Mouse (Mus musculus) embryonic facial prominence, embryonic 15.5 days (tissue): ENCODE measurements around the gene Pakap. TPM values are rescaled to one million over a fixed set of nuclear protein-coding genes. Genes with fewer than 3 reads are reported as not detected.

Experiments used
- ATAC-seq: fragments of 200-750 bp; cut with Nextera tagmentation; 2 replicates; pipeline ENCODE4 v1.8.0; 2017; ENCODE audit warnings: low read depth, moderate TSS enrichment; ENCODE audit not compliant: insufficient number of reproducible peaks, low FRiP score, low TSS enrichment
- H3K27ac ChIP-seq: fragments of 300-500 bp; sonication (generic); replicated peaks from 2 replicates; pipeline ENCODE4 v1.5.1; 2015; ENCODE audit warnings: mild to moderate bottlenecking, inconsistent platforms
- H3K27me3 ChIP-seq: fragments of 300-500 bp; sonication (generic); 2 replicates; pipeline ENCODE4 v1.6.1; 2015; ENCODE audit warnings: inconsistent platforms
- H3K36me3 ChIP-seq: fragments of 300-500 bp; sonication (generic); 2 replicates; pipeline ENCODE4 v1.6.1; 2015; ENCODE audit warnings: mild to moderate bottlenecking, inconsistent platforms
- H3K4me1 ChIP-seq: fragments of 300-500 bp; sonication (generic); 2 replicates; pipeline ENCODE4 v1.6.1; 2015; ENCODE audit warnings: inconsistent platforms
- H3K4me2 ChIP-seq: fragments of 300-500 bp; sonication (generic); replicated peaks from 2 replicates; pipeline ENCODE4 v1.6.1; 2015; ENCODE audit warnings: mild to moderate bottlenecking, inconsistent platforms
- H3K4me3 ChIP-seq: fragments of 300-500 bp; sonication (generic); replicated peaks from 2 replicates; pipeline ENCODE4 v1.5.1; 2015; ENCODE audit warnings: mild to moderate bottlenecking, inconsistent platforms
- H3K9ac ChIP-seq: fragments of 300-500 bp; sonication (generic); 2 replicates; pipeline ENCODE4 v1.6.1; 2015; ENCODE audit warnings: inconsistent platforms
- H3K9me3 ChIP-seq: fragments of 300-500 bp; sonication (generic); replicated peaks from 2 replicates; pipeline ENCODE4 v1.6.1; 2016; ENCODE audit warnings: inconsistent platforms
- WGBS: fragments of 180-500 bp; shearing (Covaris S2); methylation state at CpG from one replicate; pipeline ENCODE4 v1.1.7; 2015; 5-methylcytosine and 5-hydroxymethylcytosine counted together
- polyA plus RNA-seq: library from polyadenylated mRNA; unstranded; fragments of >200 nt; fragmentation: Nextera tagmentation; extraction: Ambion mirVana; gene quantifications from 2 replicates; pipeline ENCODE4 v1.2.1, GENCODE M21; 2015

The Pakap gene
- polyA plus RNA-seq, 1 experiment from 2014 or later, result 27.6 TPM

DNA sequence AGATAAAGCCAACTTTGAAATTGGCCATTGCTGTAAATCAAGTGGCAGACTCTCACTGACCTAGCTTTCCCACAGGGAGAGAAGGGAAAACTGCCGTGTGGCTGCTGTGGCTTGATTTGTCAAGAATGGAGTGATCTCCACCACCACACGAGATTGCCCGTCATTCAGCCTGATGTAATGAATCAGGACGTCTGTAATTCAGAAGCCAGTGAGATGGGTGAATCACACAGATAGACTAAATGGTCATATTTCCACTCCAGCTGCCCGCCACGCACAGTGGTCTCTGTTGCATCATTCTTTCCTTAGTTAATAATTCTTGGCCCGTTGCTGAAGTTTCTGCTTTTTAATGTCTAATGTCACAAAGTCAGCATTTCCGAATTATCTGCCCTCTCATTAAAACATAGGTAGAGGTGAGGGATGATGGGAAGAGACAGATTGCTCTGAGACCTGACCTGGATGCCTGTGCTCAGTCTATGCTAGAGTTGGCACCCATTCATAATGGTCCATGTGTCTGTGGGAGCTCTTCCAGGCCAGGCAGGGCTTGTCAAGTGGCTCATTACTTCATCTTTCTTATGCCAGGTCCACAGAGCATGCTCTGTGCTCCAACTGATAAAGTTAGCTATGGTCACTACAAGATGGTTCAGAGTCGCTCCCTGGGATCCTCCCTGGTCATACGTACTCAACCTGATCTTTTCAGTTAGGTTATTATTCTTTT is 34.1 kb downstream of the Pakap start:
- WGBS, result 80% methylated on average over 10 of the region's 10 CpGs
- peaks cover 11% of the 10 kb centered on the region; the same call in 1 of the 2 replicates for H3K4me1 ChIP-seq
- ATAC-seq, result no peak
- no peaks in the 10 kb centered on the region for H3K27me3 ChIP-seq
- no peaks in the 10 kb centered on the region for H3K9me3 ChIP-seq
- H3K9ac ChIP-seq, result no peak overlapping the region
- no peak overlapping the region for H3K27ac ChIP-seq
- H3K4me2 ChIP-seq, result no peak overlapping the region
- no peak overlapping the region for H3K4me3 ChIP-seq
- no peaks in the 10 kb centered on the region for H3K36me3 ChIP-seq

DNA sequence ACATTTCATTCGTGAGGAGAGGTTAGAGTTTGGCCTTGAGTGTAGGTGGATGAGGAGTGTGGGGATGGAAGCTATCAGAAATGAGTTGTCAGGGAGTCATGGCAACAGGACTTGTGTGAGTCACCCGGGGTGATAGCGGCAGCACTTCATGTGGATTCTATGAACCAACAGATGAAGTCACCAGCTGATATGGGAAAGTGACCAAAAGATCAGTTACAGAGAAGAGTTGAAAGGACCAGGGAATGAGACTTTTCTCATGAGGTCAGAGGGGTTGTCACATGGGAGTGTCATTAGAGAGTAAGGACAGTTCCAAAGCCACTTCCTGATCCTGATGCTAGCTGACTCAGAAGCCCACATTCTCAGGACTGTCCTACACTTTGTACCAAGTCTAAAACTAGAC is 38.3 kb downstream of the Pakap start:
- Histone ChIP-seq H3K9ac (no peak overlapping the region), H3K4me3 (no peak overlapping the region), H3K27ac (no peak overlapping the region), H3K27me3 (peaks cover 3% of the 10 kb centered on the region; the same call in 1 of the 2 replicates), H3K36me3 (no peaks in the 10 kb centered on the region), H3K4me1 (peaks cover 34% of the 10 kb centered on the region), H3K9me3 (no peaks in the 10 kb centered on the region), H3K4me2 (no peak overlapping the region)
- 84% methylated on average over 3 of the region's 3 CpGs for WGBS
- ATAC-seq, result no peak

DNA sequence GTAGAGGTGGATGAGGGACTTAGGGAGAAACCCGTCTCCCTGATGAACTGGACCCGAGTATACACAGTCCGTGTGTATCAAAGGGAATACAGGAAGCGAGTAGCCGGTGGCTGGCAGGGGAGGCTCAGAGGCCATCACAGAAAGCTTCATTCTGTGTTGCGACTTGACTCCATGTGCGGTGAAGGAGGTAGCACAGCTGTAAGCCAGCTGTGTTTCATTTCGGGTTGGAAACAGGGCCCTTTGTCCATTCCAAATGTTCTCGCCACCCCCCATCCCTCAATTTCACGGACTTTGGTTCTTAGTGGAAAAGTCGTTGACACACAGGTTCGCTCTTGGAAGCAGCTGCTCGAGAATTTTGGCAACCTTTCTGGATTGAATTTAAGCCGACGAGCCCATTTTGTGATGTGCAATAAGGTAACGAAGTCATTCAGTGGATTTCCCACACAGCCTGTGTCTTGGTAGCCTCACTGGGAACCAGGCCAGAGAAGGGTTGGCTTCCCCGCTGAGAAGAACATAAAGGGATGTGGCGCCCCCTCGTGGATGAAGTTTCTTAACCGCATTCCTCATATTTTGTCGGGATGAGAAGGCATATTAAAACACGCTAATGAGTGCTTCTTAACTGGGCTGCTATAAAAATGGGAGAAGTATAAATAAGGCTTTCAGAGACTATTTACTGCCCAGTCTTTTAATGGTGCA is 39.4 kb downstream of the Pakap start:
- no peak overlapping the region for H3K9ac ChIP-seq
- ATAC-seq, result peak; percentile 78

DNA sequence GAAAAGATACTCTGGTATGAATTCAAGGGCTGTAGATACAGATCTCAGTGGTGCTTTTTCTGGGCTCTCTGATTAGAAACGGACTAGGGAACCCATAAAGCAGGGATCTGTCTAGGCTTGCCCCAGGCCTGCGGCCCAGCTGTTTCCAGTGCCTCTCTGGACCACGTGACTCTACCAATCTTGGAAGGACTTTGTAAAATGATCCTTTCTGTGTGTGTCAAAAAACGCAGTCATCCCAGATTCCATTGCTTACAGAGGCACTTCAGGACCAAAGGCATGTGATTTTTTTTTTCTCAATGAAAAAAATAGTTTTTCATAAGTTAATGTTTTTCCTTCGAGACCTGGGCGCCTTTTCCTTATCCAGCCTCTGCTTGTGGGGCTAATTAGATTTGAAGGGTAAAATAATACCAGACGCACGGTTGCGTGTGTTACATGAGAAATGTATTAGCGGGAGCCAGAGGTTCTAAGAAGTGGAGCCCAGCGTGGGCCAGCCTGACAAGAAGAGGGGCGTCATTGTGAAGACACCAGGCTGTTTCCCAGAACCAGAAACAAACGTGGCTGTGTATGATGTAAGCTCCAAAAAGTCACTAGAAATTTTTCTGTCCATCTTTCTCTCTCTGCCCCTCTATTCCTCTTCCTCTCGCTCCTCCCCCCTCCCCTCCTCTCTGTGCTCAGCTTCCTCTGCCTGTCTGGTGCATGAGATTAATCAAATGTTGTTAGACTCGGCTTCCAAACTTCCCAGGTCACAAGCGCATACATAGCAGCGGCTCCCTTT is 43.5 kb downstream of the Pakap start:
- Histone ChIP-seq H3K27me3 (peaks cover 3% of the 10 kb centered on the region; the same call in 1 of the 2 replicates), H3K4me3 (peak overlapping the region; percentile 13; the same call in 1 of the 2 replicates), H3K4me2 (peak overlapping the region; percentile 39), H3K9me3 (no peaks in the 10 kb centered on the region), H3K9ac (no peak overlapping the region), H3K36me3 (no peaks in the 10 kb centered on the region), H3K4me1 (peaks cover 52% of the 10 kb centered on the region), H3K27ac (peak overlapping the region; percentile 78)
- peak; percentile 62; the same call in 1 of the 2 replicates for ATAC-seq
- WGBS, result 6% methylated on average over 17 of the region's 17 CpGs

More for the DNA sequence above, 39.4 kb downstream of the Pakap start:
- H3K4me2 ChIP-seq, result peak overlapping the region; percentile 46
- peaks cover 46% of the 10 kb centered on the region for H3K4me1 ChIP-seq
- no peaks in the 10 kb centered on the region for H3K9me3 ChIP-seq
- H3K36me3 ChIP-seq, result no peaks in the 10 kb centered on the region
- peak overlapping the region; percentile 18 for H3K4me3 ChIP-seq
- 15% methylated on average over 22 of the region's 22 CpGs for WGBS
- peak overlapping the region; percentile 58; the same call in 1 of the 2 replicates for H3K27ac ChIP-seq
- H3K27me3 ChIP-seq, result peaks cover 3% of the 10 kb centered on the region; the same call in 1 of the 2 replicates

DNA sequence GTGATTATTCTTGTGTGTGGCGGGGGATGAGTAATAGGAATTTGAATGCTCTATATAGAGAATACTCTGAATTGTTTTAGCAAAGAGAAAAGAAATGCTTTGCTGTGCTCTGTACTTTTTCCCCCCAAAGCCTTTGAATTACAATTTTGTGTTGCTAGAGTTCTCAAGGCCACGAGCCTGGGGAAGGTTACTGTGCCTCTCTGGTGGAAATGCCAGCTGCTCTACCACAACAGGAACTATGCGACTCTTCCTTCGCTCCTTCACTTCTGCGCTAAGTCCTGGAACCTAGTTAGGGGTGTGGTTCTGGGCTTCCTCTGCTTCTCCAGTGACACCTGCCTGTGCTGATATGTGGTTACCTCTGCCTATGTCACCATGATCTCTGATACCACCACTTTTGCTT is 44.7 kb downstream of the Pakap start:
- no peaks in the 10 kb centered on the region for H3K36me3 ChIP-seq
- no peak overlapping the region for H3K27ac ChIP-seq
- H3K4me1 ChIP-seq, result peaks cover 48% of the 10 kb centered on the region
- no peak overlapping the region for H3K9ac ChIP-seq
- WGBS, result 70% methylated on average over 5 of the region's 5 CpGs
- no peak overlapping the region for H3K4me2 ChIP-seq
- peaks cover 3% of the 10 kb centered on the region; the same call in 1 of the 2 replicates for H3K27me3 ChIP-seq
- ATAC-seq, result no peak
- H3K4me3 ChIP-seq, result no peak overlapping the region
- H3K9me3 ChIP-seq, result no peaks in the 10 kb centered on the region

DNA sequence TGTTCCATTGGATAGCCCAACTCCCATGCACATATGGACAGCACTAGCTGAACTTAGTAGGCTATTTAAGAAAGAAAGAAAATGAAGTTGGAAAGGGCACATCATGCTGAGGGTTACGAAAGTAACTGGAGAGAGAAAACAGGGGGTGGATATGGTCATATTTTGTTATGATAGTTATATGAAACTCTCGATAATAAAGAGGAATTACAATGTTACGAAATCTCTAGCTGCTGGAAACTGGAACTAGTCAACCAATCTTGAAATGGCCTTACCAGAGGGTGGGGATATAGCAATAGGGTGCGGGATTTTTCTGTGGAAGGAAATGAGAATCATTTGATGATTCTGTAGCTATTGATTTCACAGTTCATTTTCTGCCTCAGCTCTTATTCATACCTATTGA is 46.7 kb downstream of the Pakap start:
- Histone ChIP-seq H3K36me3 (no peaks in the 10 kb centered on the region), H3K4me3 (no peak overlapping the region), H3K4me1 (peaks cover 50% of the 10 kb centered on the region), H3K27ac (no peak overlapping the region), H3K4me2 (no peak overlapping the region), H3K27me3 (no peaks in the 10 kb centered on the region), H3K9me3 (no peaks in the 10 kb centered on the region), H3K9ac (no peak overlapping the region)
- 97% methylated on average over 4 of the region's 4 CpGs for WGBS
- no peak for ATAC-seq

DNA sequence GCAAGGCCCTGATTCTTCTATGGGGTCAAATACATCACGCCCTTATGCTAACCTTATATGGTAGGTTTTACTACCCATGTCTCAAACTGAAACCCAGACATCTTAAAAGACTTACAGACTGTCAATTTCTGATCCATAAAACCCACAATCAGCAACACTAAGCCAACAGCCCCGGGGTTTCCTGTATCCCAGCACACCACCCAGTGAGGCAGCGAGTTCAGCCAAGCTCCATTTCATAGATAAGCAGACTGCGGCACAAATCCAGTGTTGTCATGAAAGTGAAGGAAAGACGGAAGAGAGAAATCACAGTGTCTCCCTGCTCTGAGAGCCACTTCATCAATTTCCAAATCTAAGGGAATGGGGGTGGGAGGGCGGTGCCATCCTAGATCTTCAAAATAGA is 50.8 kb downstream of the Pakap start:
- no peaks in the 10 kb centered on the region for H3K27me3 ChIP-seq
- H3K4me3 ChIP-seq, result no peak overlapping the region
- no peak overlapping the region for H3K27ac ChIP-seq

GRCm38 (mm10) chr4:57622816-57623215 is 54.8 kb downstream of the Pakap start:
- ATAC-seq, result no peak
- Histone ChIP-seq H3K36me3 (no peaks in the 10 kb centered on the region), H3K9ac (no peak overlapping the region), H3K4me1 (peaks cover 19% of the 10 kb centered on the region), H3K4me2 (no peak overlapping the region), H3K9me3 (no peaks in the 10 kb centered on the region), H3K4me3 (no peak overlapping the region), H3K27ac (no peak overlapping the region), H3K27me3 (no peaks in the 10 kb centered on the region)
- 74% methylated on average over 7 of the region's 7 CpGs for WGBS

More for the DNA sequence above, 50.8 kb downstream of the Pakap start:
- H3K36me3 ChIP-seq, result no peaks in the 10 kb centered on the region
- H3K9me3 ChIP-seq, result no peaks in the 10 kb centered on the region
- no peak for ATAC-seq
- WGBS, result 71% methylated on average over 6 of the region's 6 CpGs
- no peak overlapping the region for H3K4me2 ChIP-seq
- peaks cover 15% of the 10 kb centered on the region for H3K4me1 ChIP-seq
- H3K9ac ChIP-seq, result no peak overlapping the region

- Histone ChIP-seq H3K36me3 (no peaks in the 10 kb centered on the region), H3K9me3 (no peaks in the 10 kb centered on the region), H3K4me3 (no peak overlapping the region), H3K4me2 (no peak overlapping the region), H3K9ac (no peak overlapping the region), H3K27ac (no peak overlapping the region), H3K4me1 (peaks cover 8% of the 10 kb centered on the region; the same call in 1 of the 2 replicates), H3K27me3 (no peaks in the 10 kb centered on the region)
- ATAC-seq, result no peak
- 78% methylated on average over 2 of the region's 2 CpGs for WGBS
These were observed 56.8 kb downstream of the Pakap start for GRCm38 (mm10) chr4:57624819-57625218.

GRCm38 (mm10) chr4:57625306-57625705 is 57.3 kb downstream of the Pakap start:
- H3K9me3 ChIP-seq, result no peaks in the 10 kb centered on the region
- no peak overlapping the region for H3K9ac ChIP-seq
- no peak overlapping the region for H3K4me2 ChIP-seq
- H3K4me1 ChIP-seq, result peaks cover 9% of the 10 kb centered on the region; the same call in 1 of the 2 replicates
- 88% methylated on average over 1 of the region's 1 CpGs for WGBS
- no peaks in the 10 kb centered on the region for H3K27me3 ChIP-seq
- no peaks in the 10 kb centered on the region for H3K36me3 ChIP-seq
- no peak overlapping the region for H3K27ac ChIP-seq
- no peak overlapping the region for H3K4me3 ChIP-seq
- ATAC-seq, result no peak

DNA sequence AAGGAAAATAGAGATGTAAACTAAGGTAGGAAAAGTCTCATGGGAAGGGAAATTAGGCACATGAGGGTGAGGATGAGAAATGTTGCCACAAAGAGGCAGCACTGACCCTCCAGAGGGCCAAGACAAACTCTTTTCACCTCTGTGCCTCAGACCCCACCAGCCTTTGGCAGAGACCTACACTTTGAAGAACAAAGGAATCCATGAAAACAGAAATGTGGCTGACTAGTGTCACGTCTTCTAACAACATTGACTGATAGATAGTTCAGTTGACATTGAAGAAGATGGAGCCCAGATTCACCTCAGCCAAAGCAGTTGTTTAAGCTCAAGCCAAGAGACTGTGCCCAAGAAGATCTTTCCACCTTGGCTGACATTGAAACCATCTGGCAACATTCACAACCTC is 57.8 kb downstream of the Pakap start:
- WGBS, result 64% methylated on average over 1 of the region's 1 CpGs
- H3K9me3 ChIP-seq, result no peaks in the 10 kb centered on the region
- no peak overlapping the region for H3K9ac ChIP-seq
- H3K27me3 ChIP-seq, result no peaks in the 10 kb centered on the region
- no peaks in the 10 kb centered on the region for H3K36me3 ChIP-seq
- ATAC-seq, result no peak
- H3K4me3 ChIP-seq, result no peak overlapping the region
- H3K4me2 ChIP-seq, result no peak overlapping the region
- H3K4me1 ChIP-seq, result peaks cover 12% of the 10 kb centered on the region; the same call in 1 of the 2 replicates
- no peak overlapping the region for H3K27ac ChIP-seq
